Mouse (Mus musculus): ENCODE results near the gene Tas2r125. TPM values are rescaled to one million over a fixed set of nuclear protein-coding genes. Genes with fewer than 3 reads are reported as not detected.
"Not testable (repeated sequence)": the region's sequence is repeated elsewhere in the genome, so short reads cannot be mapped to it uniquely, and the experiment has no call there.

Gene Tas2r125
- not detected for polyA plus RNA-seq (2012; fragmentation: generic; extraction: Trizol)
- long read RNA-seq, experiment 1 = 0 reads
- long read RNA-seq, experiment 2 = 0 reads

DNA sequence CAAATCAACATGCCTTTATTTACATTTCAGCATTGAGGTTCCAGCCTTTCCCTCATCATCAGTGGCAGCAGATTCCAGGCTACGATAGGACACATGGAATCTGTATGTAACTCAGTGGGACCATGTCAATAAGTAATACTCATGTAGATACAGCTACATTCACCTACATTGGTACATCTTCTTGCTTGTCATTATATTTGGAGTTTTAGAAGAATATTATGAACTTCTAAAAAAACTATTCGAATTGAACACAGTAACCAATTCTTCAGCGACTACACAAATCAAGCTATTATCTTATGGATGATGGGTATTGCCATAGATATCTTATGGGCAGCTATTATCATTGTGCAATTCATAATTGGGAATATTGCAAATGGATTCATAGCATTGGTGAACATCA, at the start of gene Tas2r125:
Gene Tas2r125 (plus strand): TSS at position 301 of the 400 bp plus-strand sequence.
- H3ac ChIP-seq (ENCODE audit: control insufficient read depth, insufficient read length, low read depth) = no peak within 1 kb of the TSS
- H3K79me2 ChIP-seq (ENCODE audit: control insufficient read depth, insufficient read depth) = no peaks in the 10 kb centered on the region
- H3K79me3 ChIP-seq (ENCODE audit: low read depth) = no peaks in the 10 kb centered on the region
- no peaks in the 10 kb centered on the region for H3K27me3 ChIP-seq (ENCODE audit: control insufficient read depth, insufficient read depth, insufficient read length)
- TF ChIP-seq USF1 (IDR thresholded peaks at IDR 0.05; ENCODE audit: low read depth) = no peak
- TF ChIP-seq CTCF (IDR thresholded peaks at IDR 0.05; ENCODE audit: control insufficient read depth, insufficient read depth, insufficient read length) = no peak
- TF ChIP-seq MAX (IDR thresholded peaks at IDR 0.05) = no peak
- no peaks in the 10 kb centered on the region for H3K36me3 ChIP-seq (ENCODE audit: control insufficient read depth, insufficient read depth)
- H3K4me3 ChIP-seq (ENCODE audit: insufficient read depth, poor library complexity, severe bottlenecking) = no peak within 1 kb of the TSS

DNA sequence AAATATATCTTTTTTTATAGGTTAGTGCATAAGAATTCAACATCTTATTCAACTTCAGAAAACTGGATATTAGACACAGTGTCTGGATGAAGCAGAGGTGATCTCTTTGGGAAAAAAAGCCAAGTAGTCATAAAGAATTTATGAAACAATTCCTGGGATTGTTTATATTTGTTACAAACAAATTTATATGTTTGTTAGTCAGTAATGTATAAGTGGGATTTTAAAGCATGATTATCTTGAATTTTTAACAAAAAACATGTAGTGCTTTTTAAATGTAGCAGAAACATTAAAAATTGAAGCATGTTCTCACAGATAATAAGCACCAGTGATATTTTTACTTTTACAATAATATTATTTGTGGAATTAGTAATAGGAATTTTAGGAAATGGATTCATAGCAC, 41.7 kb upstream of the Tas2r125 start, which contains the start of gene Tas2r110:
Gene Tas2r110 (plus strand): TSS at position 301 of the 400 bp plus-strand sequence.
- no peak within 1 kb of the TSS for H3K4me3 ChIP-seq (ENCODE audit: insufficient read depth, poor library complexity, severe bottlenecking)
- no peaks in the 10 kb centered on the region for H3K27me3 ChIP-seq (ENCODE audit: control insufficient read depth, insufficient read depth, insufficient read length)
- H3K36me3 ChIP-seq (ENCODE audit: control insufficient read depth, insufficient read depth) = no peaks in the 10 kb centered on the region
- no peaks in the 10 kb centered on the region for H3K79me2 ChIP-seq (ENCODE audit: control insufficient read depth, insufficient read depth)
- TF ChIP-seq MYOG (IDR thresholded peaks at IDR 0.05; ENCODE audit: control insufficient read depth, extremely low read depth, insufficient read length) = no peak
- TF ChIP-seq MAX (IDR thresholded peaks at IDR 0.05) = no peak
- TF ChIP-seq FOSL1 (IDR thresholded peaks at IDR 0.05; ENCODE audit: insufficient read depth, low read length, poor library complexity, severe bottlenecking) = no peak
- TF ChIP-seq MYOD1 (IDR thresholded peaks at IDR 0.05; ENCODE audit: control insufficient read depth, insufficient read length, low read depth) = no peak
- TF ChIP-seq USF1 (IDR thresholded peaks at IDR 0.05; ENCODE audit: low read depth) = no peak
- no peak for TF ChIP-seq CEBPB (IDR thresholded peaks at IDR 0.05; ENCODE audit: low read depth)
- TF ChIP-seq CTCF (IDR thresholded peaks at IDR 0.05; ENCODE audit: control insufficient read depth, insufficient read depth, insufficient read length) = no peak
- no peak within 1 kb of the TSS for H3ac ChIP-seq (ENCODE audit: control insufficient read depth, insufficient read length, low read depth)
- H3K79me3 ChIP-seq (ENCODE audit: low read depth) = no peaks in the 10 kb centered on the region

DNA sequence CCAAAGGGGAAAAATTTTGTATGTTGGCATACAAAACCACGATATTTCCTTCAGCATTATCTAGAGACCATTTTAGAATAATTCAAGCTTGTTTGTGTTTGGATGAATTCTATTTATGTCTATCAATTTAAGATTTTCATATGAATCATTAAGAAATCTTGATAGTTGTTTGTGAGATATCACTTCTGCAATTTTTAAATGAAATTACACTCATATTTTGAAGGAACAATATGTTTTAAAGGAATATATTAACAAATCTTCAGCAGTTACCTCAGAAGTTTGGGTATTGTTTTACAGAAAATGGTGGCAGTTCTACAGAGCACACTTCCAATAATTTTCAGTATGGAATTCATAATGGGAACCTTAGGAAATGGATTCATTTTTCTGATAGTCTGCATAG, 16.7 kb upstream of the Tas2r125 start, which contains the start of gene Tas2r113:
Gene Tas2r113 (plus strand): TSS at position 301 of the 400 bp plus-strand sequence.
- no peaks in the 10 kb centered on the region for H3K79me3 ChIP-seq (ENCODE audit: low read depth)
- H3K36me3 ChIP-seq (ENCODE audit: control insufficient read depth, insufficient read depth) = no peaks in the 10 kb centered on the region
- H3K27me3 ChIP-seq (ENCODE audit: control insufficient read depth, insufficient read depth, insufficient read length) = no peaks in the 10 kb centered on the region
- no peaks in the 10 kb centered on the region for H3K79me2 ChIP-seq (ENCODE audit: control insufficient read depth, insufficient read depth)
- TF ChIP-seq MYOG (IDR thresholded peaks at IDR 0.05; ENCODE audit: control insufficient read depth, extremely low read depth, insufficient read length) (no peak), CEBPB (IDR thresholded peaks at IDR 0.05; ENCODE audit: low read depth) (no peak), USF1 (IDR thresholded peaks at IDR 0.05; ENCODE audit: low read depth) (no peak), CTCF (IDR thresholded peaks at IDR 0.05; ENCODE audit: control insufficient read depth, insufficient read depth, insufficient read length) (no peak), FOSL1 (IDR thresholded peaks at IDR 0.05; ENCODE audit: insufficient read depth, low read length, poor library complexity, severe bottlenecking) (no peak)
- H3K4me3 ChIP-seq (ENCODE audit: insufficient read depth, poor library complexity, severe bottlenecking) = no peak within 1 kb of the TSS
- H3ac ChIP-seq (ENCODE audit: control insufficient read depth, insufficient read length, low read depth) = no peak within 1 kb of the TSS

DNA sequence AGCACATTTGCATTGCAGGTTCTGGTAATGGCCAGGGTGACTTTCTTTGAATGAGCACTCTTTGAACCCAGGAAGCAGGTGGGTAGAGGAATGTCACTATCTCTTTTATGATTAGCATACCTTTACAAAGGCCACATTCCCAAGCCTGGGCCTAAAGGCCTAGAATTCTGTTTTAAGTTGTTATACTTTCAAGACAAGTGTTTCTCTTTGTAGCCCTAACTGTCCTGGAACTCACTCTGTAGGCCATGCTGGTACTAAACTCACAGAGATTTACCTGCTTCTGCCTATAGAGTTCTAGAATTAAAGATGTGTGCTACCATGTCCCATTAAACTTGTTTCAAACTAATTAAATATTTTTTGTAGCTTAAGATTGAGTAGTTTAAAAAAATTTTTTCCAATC, 31.9 kb downstream of the Tas2r125 start:
- H3K36me3 ChIP-seq (ENCODE audit: control insufficient read depth, insufficient read depth); H3K79me3 ChIP-seq (ENCODE audit: low read depth); H3K27me3 ChIP-seq (ENCODE audit: control insufficient read depth, insufficient read depth, insufficient read length); H3K79me2 ChIP-seq (ENCODE audit: control insufficient read depth, insufficient read depth); H3K4me3 ChIP-seq (ENCODE audit: insufficient read depth, poor library complexity, severe bottlenecking); H3ac ChIP-seq (ENCODE audit: control insufficient read depth, insufficient read length, low read depth): not testable (repeated sequence)

DNA sequence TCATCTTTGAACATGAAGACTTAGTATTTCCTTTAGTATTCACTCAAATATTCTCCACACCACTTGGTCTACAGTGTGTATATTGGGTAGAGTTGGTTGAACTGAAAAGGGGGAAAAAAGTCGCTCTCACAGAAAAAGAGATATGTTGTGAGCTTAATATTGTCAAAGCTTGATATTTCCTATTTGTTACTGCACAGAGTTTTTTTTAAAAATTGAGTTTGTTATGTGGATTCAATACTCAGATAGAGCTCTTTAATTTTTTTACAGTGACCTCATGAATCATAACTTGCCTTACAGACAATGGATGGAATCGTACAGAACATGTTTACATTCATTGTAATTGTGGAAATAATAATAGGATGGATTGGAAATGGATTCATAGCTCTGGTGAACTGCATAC, 41.4 kb downstream of the Tas2r125 start, which contains the start of gene Tas2r129:
Gene Tas2r129 (plus strand): TSS at position 301 of the 400 bp plus-strand sequence.
- H3K79me3 ChIP-seq (ENCODE audit: low read depth) = no peaks in the 10 kb centered on the region
- no peaks in the 10 kb centered on the region for H3K27me3 ChIP-seq (ENCODE audit: control insufficient read depth, insufficient read depth, insufficient read length)
- H3K79me2 ChIP-seq (ENCODE audit: control insufficient read depth, insufficient read depth) = no peaks in the 10 kb centered on the region
- H3K36me3 ChIP-seq (ENCODE audit: control insufficient read depth, insufficient read depth) = no peaks in the 10 kb centered on the region
- H3ac ChIP-seq (ENCODE audit: control insufficient read depth, insufficient read length, low read depth) = no peak within 1 kb of the TSS
- H3K4me3 ChIP-seq (ENCODE audit: insufficient read depth, poor library complexity, severe bottlenecking) = no peak within 1 kb of the TSS
- TF ChIP-seq FOSL1 (IDR thresholded peaks at IDR 0.05; ENCODE audit: insufficient read depth, low read length, poor library complexity, severe bottlenecking) = no peak

DNA sequence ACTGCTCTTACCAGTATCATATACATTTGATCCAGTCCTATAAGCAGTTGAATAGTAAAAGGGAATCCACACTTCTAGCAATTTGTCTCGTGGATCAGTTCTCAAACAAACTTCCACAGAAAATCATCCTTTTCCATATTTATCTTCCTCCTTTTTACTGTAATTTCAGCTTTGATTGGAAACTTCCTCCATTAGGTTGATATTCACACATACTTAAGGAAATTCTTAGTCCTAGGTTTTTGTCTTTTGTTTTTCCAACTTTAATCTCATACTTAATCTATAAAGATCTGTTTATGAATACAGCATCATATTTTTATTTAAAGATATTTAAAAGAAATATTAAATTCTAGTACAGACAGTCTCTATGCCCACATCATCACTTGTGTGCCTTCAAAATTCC, 48.4 kb downstream of the Tas2r125 start, which contains the start of gene Tas2r131:
Gene Tas2r131 (minus strand): TSS at position 101 of the 400 bp plus-strand sequence.
- H3K36me3 ChIP-seq (ENCODE audit: control insufficient read depth, insufficient read depth) = no peaks in the 10 kb centered on the region
- no peak within 1 kb of the TSS for H3K4me3 ChIP-seq (ENCODE audit: insufficient read depth, poor library complexity, severe bottlenecking)
- no peaks in the 10 kb centered on the region for H3K79me2 ChIP-seq (ENCODE audit: control insufficient read depth, insufficient read depth)
- TF ChIP-seq CTCF (IDR thresholded peaks at IDR 0.05; ENCODE audit: control insufficient read depth, insufficient read depth, insufficient read length) (no peak), FOSL1 (IDR thresholded peaks at IDR 0.05; ENCODE audit: insufficient read depth, low read length, poor library complexity, severe bottlenecking) (no peak), CEBPB (IDR thresholded peaks at IDR 0.05; ENCODE audit: low read depth) (no peak), MYOG (IDR thresholded peaks at IDR 0.05; ENCODE audit: control insufficient read depth, extremely low read depth, insufficient read length) (no peak), USF1 (IDR thresholded peaks at IDR 0.05; ENCODE audit: low read depth) (no peak), MAX (IDR thresholded peaks at IDR 0.05) (no peak), MYOD1 (IDR thresholded peaks at IDR 0.05; ENCODE audit: control insufficient read depth, insufficient read length, low read depth) (no peak)
- no peaks in the 10 kb centered on the region for H3K27me3 ChIP-seq (ENCODE audit: control insufficient read depth, insufficient read depth, insufficient read length)
- H3ac ChIP-seq (ENCODE audit: control insufficient read depth, insufficient read length, low read depth) = no peak within 1 kb of the TSS
- no peaks in the 10 kb centered on the region for H3K79me3 ChIP-seq (ENCODE audit: low read depth)

Other genes starting within 250 kb of the Tas2r125 start
- not detected for gene Tas2r121, start 208.6 kb upstream of the Tas2r125 start, polyA plus RNA-seq (2012; fragmentation: generic; extraction: Trizol)
- not detected for gene Tas2r122, start 197.7 kb upstream of the Tas2r125 start, polyA plus RNA-seq (2012; fragmentation: generic; extraction: Trizol)
- gene Tas2r115, start 171.6 kb upstream of the Tas2r125 start, polyA plus RNA-seq (2012; fragmentation: generic; extraction: Trizol) = not detected
- not detected for gene Tas2r124, start 154.9 kb upstream of the Tas2r125 start, polyA plus RNA-seq (2012; fragmentation: generic; extraction: Trizol)
- not detected for gene Tas2r102, start 147.5 kb upstream of the Tas2r125 start, polyA plus RNA-seq (2012; fragmentation: generic; extraction: Trizol)
- gene Tas2r136, start 131.5 kb upstream of the Tas2r125 start, polyA plus RNA-seq (2012; fragmentation: generic; extraction: Trizol) = not detected
- not detected for gene Tas2r117, start 106.8 kb upstream of the Tas2r125 start, polyA plus RNA-seq (2012; fragmentation: generic; extraction: Trizol)
- gene Tas2r123, start 62.5 kb upstream of the Tas2r125 start, polyA plus RNA-seq (2012; fragmentation: generic; extraction: Trizol) = not detected
- gene Tas2r116, start 54.2 kb upstream of the Tas2r125 start, polyA plus RNA-seq (2012; fragmentation: generic; extraction: Trizol) = not detected
- not detected for gene Tas2r110, start 41.6 kb upstream of the Tas2r125 start, polyA plus RNA-seq (2012; fragmentation: generic; extraction: Trizol)
- gene Tas2r113, start 16.6 kb upstream of the Tas2r125 start, polyA plus RNA-seq (2012; fragmentation: generic; extraction: Trizol) = not detected
- not detected for gene Tas2r129, start 41.5 kb downstream of the Tas2r125 start, polyA plus RNA-seq (2012; fragmentation: generic; extraction: Trizol)
- gene Tas2r131, start 48.3 kb downstream of the Tas2r125 start, polyA plus RNA-seq (2012; fragmentation: generic; extraction: Trizol) = not detected
- gene Tas2r109, start 71.3 kb downstream of the Tas2r125 start, polyA plus RNA-seq (2012; fragmentation: generic; extraction: Trizol) = not detected
- not detected for gene Tas2r103, start 127.5 kb downstream of the Tas2r125 start, polyA plus RNA-seq (2012; fragmentation: generic; extraction: Trizol)
- gene Tas2r140, start 146.2 kb downstream of the Tas2r125 start, polyA plus RNA-seq (2012; fragmentation: generic; extraction: Trizol) = not detected
- 13.9 TPM for gene Smim10l1, start 195.3 kb downstream of the Tas2r125 start, polyA plus RNA-seq (2012; fragmentation: generic; extraction: Trizol)